ENCODE assay signal across 7 mouse cellular contexts in the genomic region with DNA sequence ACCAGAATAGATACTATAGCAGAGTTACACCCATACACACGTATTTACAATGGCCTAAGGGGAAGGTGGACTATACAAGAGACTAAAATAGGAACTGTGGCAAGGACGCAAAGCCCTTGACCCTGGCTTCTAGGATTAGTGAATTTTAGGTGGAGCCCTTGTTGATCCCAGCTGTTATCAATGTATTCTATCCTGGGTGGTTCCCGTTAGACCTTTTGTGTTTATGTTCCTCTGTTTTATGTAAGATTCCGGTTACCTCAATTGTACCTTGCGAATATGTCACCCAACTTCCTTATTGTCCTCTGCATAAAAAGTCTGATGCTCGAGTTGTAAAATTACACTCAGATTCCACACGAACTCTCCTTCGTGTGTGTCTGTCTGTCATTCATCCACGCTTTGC. TPM values are rescaled to one million over a fixed set of nuclear protein-coding genes. Genes with fewer than 3 reads are reported as not detected.
DNase-seq lines count a peak whose midpoint lies in the region; ATAC-seq and TF ChIP-seq lines count a peak whose summit lies in the region.
"Not testable (repeated sequence)": the region's sequence is repeated elsewhere in the genome, so short reads cannot be mapped to it uniquely, and the experiment has no call there.
"Had no signal": no experiment of that assay in that cellular context is flagged by ENCODE, and none has a peak within 500 bp of the region (broad histone marks: within the 10 kb centered on the region; RNA-seq: fewer than 3 reads in every experiment).

No protein-coding gene starts in this region.

- DNase-seq in ES-CJ7 (ENCODE audit: low read depth, low spot score) = peak; percentile 63
- DNase-seq in R1 (ENCODE audit: low read depth, low spot score) = peak; percentile 73

- not testable (repeated sequence) for H3K9me3 ChIP-seq in E14TG2a.4 (ENCODE audit: low read length); forebrain, embryonic 12.5 days; hindbrain, embryonic 15.5 days; midbrain, embryonic 13.5 days

- ATAC-seq in forebrain, embryonic 12.5 days (ENCODE audit: low FRiP score); hindbrain, embryonic 15.5 days (ENCODE audit: low FRiP score, low read depth); midbrain, embryonic 13.5 days: not testable (repeated sequence)

- not testable (repeated sequence) for H3K4me2 ChIP-seq in forebrain, embryonic 12.5 days; hindbrain, embryonic 15.5 days; midbrain, embryonic 13.5 days (replicated peaks)

- WGBS in forebrain, embryonic 12.5 days = 80% methylated on average over 9 of the region's 9 CpGs
- WGBS in hindbrain, embryonic 15.5 days = 87% methylated on average over 9 of the region's 9 CpGs
- WGBS in midbrain, embryonic 13.5 days = 80% methylated on average over 9 of the region's 9 CpGs

- TF ChIP-seq CTCF in E14TG2a.4 (conservative IDR thresholded peaks at IDR 0.05; ENCODE audit: low read length) = not testable (repeated sequence)

- H3K4me1 ChIP-seq in E14TG2a.4 (replicated peaks; ENCODE audit: low read depth, low read length) = peaks cover 86% of the 10 kb centered on the region
- peaks cover 13% of the 10 kb centered on the region for H3K4me1 ChIP-seq in forebrain, embryonic 12.5 days
- not testable (repeated sequence) for H3K4me1 ChIP-seq in hindbrain, embryonic 15.5 days (replicated peaks)
- H3K4me1 ChIP-seq in midbrain, embryonic 13.5 days (replicated peaks) = peaks cover 13% of the 10 kb centered on the region

- H3K27ac ChIP-seq in forebrain, embryonic 12.5 days = peak overlapping the region; percentile 71; the same call in 1 of the 2 replicates
- peak overlapping the region; percentile 37; the same call in 1 of the 2 replicates for H3K27ac ChIP-seq in hindbrain, embryonic 15.5 days (replicated peaks)
- H3K27ac ChIP-seq in midbrain, embryonic 13.5 days = 0 out of 2 replicates have a peak overlapping the region, but pooled peaks have one; percentile 73

- peak overlapping the region; percentile 79 for H3K4me3 ChIP-seq in E14TG2a.4 (replicated peaks; ENCODE audit: low read length)
- not testable (repeated sequence) for H3K4me3 ChIP-seq in forebrain, embryonic 12.5 days (replicated peaks); hindbrain, embryonic 15.5 days; midbrain, embryonic 13.5 days (replicated peaks)

- not testable (repeated sequence) for H3K9ac ChIP-seq in forebrain, embryonic 12.5 days; hindbrain, embryonic 15.5 days; midbrain, embryonic 13.5 days (replicated peaks)

- H3K27me3 ChIP-seq in E14TG2a.4 (ENCODE audit: insufficient read depth, low read length); forebrain, embryonic 12.5 days; hindbrain, embryonic 15.5 days; midbrain, embryonic 13.5 days: not testable (repeated sequence)

- peaks cover 57% of the 10 kb centered on the region for H3K36me3 ChIP-seq in E14TG2a.4 (ENCODE audit: insufficient read depth, low read length)
- H3K36me3 ChIP-seq in forebrain, embryonic 12.5 days (replicated peaks); hindbrain, embryonic 15.5 days; midbrain, embryonic 13.5 days: not testable (repeated sequence)

RNA-seq across cellular contexts. Expression of a gene that starts 19.4 kb away (rescaled TPM):
- 1.1 and 1.8 TPM in 2 replicates for polyA plus RNA-seq in forebrain, embryonic 12.5 days (2016; fragmentation: Nextera tagmentation; extraction: Ambion mirVana)
- 1.8 and 2.2 TPM in 2 replicates for polyA plus RNA-seq in hindbrain, embryonic 15.5 days (2015; fragmentation: Nextera tagmentation; extraction: Ambion mirVana)
- polyA plus RNA-seq in midbrain, embryonic 13.5 days (2015; fragmentation: Nextera tagmentation; extraction: Ambion mirVana) = 1.4 TPM in 2 replicates
- polyA plus RNA-seq: G1E had no signal

RNA-seq across cellular contexts. Expression of a gene that starts 22.2 kb away (rescaled TPM):
- polyA plus RNA-seq in forebrain, embryonic 12.5 days (2016; fragmentation: Nextera tagmentation; extraction: Ambion mirVana) = 79.9 and 82.6 TPM in 2 replicates
- 62.1 and 64.0 TPM in 2 replicates for polyA plus RNA-seq in hindbrain, embryonic 15.5 days (2015; fragmentation: Nextera tagmentation; extraction: Ambion mirVana)
- 70.8 and 74.8 TPM in 2 replicates for polyA plus RNA-seq in midbrain, embryonic 13.5 days (2015; fragmentation: Nextera tagmentation; extraction: Ambion mirVana)

RNA-seq across cellular contexts. Expression of a gene that starts 50.9 kb away (rescaled TPM):
- polyA plus RNA-seq in forebrain, embryonic 12.5 days (2016; fragmentation: Nextera tagmentation; extraction: Ambion mirVana) = 22.8 and 26.5 TPM in 2 replicates
- polyA plus RNA-seq in hindbrain, embryonic 15.5 days (2015; fragmentation: Nextera tagmentation; extraction: Ambion mirVana) = 19.4 and 19.9 TPM in 2 replicates
- polyA plus RNA-seq in midbrain, embryonic 13.5 days (2015; fragmentation: Nextera tagmentation; extraction: Ambion mirVana) = 17.6 and 19.4 TPM in 2 replicates
